Mouse (Mus musculus): ENCODE data around the gene Tmem175.

Tmem175 gene

GRCm38 (mm10) chr5:108678296-108678854 is 48.8 kb downstream of the Tmem175 start:
- peak; percentile 61 for DNase-seq

DNA sequence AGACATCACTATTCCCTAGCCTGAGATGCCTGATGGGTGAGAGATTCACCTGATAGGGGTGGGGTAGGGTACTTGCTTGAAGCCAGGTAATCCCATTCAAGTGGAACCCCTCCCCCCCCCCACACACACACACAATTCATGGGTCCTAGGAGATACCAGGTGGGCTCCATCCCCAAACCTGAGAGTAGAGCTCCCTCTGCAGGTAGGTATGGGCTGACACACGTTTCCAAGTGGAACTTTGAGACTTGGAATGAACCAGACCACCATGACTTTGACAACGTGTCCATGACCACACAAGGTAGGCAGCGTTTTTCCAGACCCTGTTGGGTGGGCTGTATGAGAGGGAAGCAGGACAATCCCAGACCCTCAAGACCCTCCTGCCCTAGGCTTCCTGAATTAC is 50.3 kb downstream of the Tmem175 start:
- no peak for DNase-seq

GRCm38 (mm10) chr5:108680871-108681270 is 51.3 kb downstream of the Tmem175 start:
- no peak for DNase-seq

DNA sequence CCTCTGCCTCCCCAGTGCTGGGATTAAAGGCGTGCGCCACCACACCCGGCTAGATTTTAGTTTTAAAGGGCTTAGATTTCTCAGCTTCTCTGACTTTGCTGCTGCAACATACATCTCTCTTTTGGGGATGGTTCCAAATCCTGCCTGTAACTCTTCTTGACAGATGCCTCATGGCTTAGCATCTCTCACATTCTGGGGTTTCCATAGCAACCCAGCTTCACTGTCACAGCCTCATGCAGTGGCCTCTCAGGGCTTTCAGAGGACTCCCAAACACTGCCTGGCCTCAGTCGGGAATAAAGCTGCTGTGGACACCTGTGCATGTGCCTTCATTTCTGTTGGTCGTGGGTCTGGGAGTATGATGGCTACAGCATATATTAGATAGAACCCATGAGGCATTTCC is 59.5 kb downstream of the Tmem175 start:
- no peak for DNase-seq

DNA sequence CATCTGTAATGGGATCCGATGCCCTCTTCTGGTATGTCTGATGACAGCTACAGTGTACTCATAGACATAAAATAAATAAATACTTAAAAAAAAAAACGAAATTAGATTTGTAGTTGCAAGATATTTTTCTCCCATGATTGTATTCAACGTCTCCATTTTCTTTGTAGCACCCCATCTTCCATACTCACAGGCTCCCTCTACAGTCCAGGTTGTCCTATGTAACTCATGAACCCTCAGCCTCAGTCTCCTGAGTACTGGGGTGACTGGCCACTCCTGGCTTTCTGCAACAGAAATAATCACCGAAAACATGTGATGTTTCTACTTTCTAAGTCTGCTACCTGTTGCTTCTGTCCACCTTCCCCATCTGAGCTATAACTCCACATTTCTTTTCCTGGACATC is 61.6 kb downstream of the Tmem175 start:
- no peak for DNase-seq

DNA sequence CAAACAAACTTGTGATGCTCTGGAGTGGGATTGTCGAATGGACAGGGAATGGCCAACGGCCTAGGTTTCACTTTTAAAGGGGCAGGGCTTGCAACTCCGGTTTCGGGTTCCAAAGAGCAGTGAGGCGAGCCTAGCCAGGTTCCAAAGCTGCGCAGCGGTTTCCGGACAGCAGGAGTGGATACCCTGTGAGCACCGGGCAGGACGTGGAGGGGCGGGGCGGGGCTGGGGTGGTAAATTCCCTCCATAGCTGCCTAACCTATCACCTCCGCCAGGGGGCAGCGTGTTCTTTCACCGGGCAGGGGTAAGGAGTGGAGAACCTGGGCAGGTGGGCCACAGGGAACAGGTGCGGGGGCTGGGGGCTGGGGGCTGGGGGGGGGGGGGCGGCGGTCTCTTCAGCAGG is 62.7 kb downstream of the Tmem175 start, which contains the start of gene Fgfrl1:
TSS of gene Fgfrl1 (plus strand) at position 112 of the 400 bp plus-strand sequence.
- peak; percentile 83 for DNase-seq

GRCm38 (mm10) chr5:108693872-108694288 is 64.3 kb downstream of the Tmem175 start:
- peak; percentile 93 for DNase-seq

GRCm38 (mm10) chr5:108694352-108695261 is 65.0 kb downstream of the Tmem175 start:
- peak; percentile 68 for DNase-seq

- DNase-seq: no peak
Measured at GRCm38 (mm10) chr5:108695861-108696260, 66.3 kb downstream of the Tmem175 start.

- peak; percentile 31 for DNase-seq
Measured at GRCm38 (mm10) chr5:108696542-108696941, 67.0 kb downstream of the Tmem175 start.

GRCm38 (mm10) chr5:108697341-108697753 is 67.8 kb downstream of the Tmem175 start:
- no peak for DNase-seq

Data from kidney, postnatal 14 days (tissue).